Mouse (Mus musculus): ENCODE measurements around the gene Gm49354.
"Not testable (repeated sequence)": the region's sequence is repeated elsewhere in the genome, so short reads cannot be mapped to it uniquely, and the experiment has no call there.

Gene Gm49354

DNA sequence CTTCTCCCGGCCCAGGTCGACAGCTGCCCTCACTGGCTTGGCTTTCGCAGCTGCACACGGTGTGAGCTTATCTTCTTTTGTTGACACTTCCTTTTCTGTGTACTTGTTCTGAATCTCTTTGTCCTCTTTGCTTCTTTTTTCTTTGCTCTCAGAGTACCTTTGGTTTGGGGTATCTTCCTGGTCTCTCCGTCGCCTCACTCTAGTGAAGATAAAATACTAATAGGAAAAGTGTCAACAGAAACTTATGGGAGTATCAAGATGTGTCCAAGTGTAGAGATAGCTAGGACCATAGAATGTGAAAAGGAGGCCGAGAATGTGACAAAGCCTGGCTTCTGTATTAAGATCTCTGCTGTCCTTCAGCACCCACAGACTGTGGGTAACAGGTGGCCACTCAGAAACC, at the start of gene Gm49354:
Gene Gm49354, minus strand, starts transcription at position 101 of the 400 bp plus-strand sequence.
- DNase-seq (ENCODE audit: low spot score) = no peak

DNA sequence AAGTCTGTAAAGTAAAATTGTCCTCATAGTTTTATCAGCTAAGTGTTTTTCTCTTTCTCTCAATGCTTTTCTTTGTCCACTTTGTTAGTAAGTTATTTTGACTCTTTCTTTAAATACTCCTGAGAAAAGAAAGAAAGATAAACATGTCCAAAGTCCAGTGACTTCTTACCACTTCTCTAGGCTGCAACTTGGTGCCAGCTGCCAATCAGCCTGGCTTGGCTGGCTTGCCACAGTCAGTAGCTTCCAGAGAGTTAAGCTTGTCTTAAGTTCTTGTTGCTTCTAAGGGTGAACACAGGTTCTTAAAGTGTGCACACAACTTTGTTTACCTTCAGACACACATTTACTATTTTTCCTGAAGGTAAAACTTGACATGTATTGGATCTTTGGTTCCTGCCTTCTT, 43.9 kb upstream of the Gm49354 start:
- DNase-seq (ENCODE audit: low spot score) = no peak

DNA sequence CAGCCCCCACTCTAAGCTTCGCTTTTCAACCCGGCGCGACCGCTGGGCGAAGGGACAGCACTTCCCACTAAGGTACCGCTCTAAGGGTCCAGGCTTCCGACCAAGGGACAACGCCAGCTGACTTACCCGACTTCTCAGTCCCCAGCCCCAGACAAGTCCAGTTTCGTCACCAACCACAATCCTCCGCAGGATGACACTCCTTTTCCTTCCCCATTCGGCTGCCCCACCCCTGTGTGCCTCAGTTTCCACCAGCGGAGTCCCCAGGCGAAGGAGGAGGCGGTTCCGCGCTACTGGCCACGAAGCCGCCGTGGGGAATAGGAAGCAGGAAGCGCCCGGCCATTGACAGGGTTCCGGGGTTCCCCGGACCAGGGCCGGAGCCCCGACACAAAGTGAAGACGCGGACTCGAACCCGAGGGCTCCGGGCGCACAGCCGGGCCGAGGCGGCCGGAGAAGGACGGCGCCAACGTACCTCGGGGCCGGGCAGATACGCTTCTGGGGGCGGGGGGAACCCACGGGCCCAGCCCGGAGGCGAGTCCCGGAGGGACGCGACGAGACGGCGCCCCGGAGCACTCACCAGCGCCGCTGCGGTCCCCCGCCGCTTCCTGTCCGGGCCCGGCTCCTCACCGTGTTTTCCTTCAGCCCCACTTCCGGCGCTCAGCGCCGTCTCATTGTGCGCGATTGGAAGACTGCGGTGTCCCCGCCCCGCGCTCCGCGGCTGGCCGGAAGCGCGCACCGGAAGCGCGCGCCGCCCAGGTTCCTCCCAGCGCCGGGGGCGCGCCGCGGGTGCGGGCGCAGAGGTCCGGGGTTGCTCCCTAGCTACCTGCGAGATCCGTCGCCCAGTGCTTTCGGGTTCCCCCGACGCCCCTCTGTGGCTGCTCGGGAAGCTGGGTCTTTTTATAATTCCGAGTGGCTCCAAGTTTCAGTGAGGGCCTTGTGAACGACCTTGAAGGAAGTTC, 40.7 kb upstream of the Gm49354 start, which contains the start of gene Tut7:
Gene Tut7, minus strand, starts transcription at position 641 of the 956 bp plus-strand sequence.
- peak; percentile 94 for DNase-seq (ENCODE audit: low spot score)

- DNase-seq (ENCODE audit: low spot score) = no peak
Measured at GRCm38 (mm10) chr13:59820836-59821235, 38.8 kb upstream of the Gm49354 start.

DNA sequence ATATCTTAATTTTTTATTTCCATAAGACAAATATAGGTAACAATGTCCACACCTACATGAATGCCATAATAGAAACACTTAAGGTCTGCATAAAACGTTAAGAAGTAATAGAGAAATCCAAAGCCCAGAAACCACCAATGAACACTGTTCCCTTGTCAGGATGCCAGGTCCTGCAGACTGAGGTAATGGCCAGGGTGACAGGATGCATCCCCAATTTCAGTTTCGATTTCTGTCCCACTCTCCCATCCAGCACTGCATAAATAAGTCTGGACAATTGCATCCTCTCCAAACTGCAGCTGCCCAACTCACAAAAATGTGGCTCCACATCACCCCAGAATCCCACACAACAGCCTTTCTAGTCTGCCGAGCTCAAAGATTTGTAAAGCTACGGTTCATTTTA, 38.1 kb upstream of the Gm49354 start:
- DNase-seq (ENCODE audit: low spot score) = no peak

- no peak for DNase-seq (ENCODE audit: low spot score)
Measured at GRCm38 (mm10) chr13:59817352-59817751, 35.3 kb upstream of the Gm49354 start.

DNA sequence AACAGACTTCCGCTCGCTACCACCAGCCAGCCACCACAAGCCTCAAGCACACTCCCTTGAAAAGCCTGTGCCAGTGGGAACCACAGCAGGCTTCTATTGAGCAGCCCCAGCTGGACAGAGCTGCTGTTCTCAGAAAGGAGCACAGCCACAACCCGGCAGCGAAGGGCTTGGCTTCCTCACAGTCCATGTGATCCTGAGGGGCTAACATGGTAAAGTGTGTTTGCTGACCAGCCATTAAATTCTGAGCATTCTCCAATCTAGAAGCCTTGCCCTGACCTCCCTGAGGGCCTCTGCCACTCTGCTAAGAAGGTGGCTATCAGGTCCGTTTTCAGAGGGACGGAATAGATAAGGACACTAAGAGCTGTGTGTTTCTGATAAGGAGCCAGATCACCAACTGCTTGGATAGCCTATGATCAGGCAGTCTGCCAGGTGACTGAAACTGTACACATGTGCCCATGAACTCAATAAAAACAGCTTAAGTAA, 32.1 kb upstream of the Gm49354 start:
- no peak for DNase-seq (ENCODE audit: low spot score)

- no peak for DNase-seq (ENCODE audit: low spot score)
Measured at GRCm38 (mm10) chr13:59811581-59811980, 29.5 kb upstream of the Gm49354 start.

DNA sequence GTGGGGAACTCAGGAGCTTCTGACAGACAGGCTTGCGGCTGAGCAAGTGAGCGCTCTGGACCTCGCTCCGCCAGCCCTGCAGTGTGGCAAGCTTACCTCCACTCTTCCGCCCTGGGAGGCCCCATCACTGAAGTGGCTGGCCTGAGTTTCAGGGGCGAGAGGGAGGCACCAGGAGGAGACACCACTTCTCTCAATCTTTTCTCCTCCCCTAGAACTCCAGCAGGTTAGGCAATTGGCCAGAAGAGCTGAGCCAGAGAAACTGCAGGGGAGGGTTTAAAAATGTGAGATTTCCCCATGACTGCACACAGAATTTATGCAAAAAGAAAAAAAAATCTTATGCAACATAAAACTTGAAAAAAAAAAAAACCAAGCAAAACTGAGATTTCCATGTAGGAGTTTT, 19.0 kb upstream of the Gm49354 start:
- DNase-seq (ENCODE audit: low spot score) = peak; percentile 17

DNA sequence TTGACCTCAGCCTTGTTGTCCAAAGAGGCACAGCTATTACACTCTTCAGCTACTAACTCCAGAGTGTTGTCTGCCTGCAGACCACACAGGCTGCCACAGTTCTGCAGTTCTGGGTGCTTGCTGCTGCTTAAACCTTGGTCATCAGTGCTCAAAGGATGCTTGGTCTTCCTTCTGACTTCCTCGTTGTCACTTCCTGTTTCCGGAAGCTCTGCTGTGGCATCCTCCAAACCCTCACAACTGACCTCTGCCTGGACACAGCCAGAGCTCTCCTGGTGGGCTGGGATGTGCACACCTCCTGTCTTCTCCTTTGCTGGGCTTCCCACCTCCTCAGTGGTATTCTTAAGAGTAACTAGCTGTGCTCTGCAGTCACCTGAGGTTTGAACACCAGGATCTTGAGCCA, 18.0 kb upstream of the Gm49354 start:
- DNase-seq (ENCODE audit: low spot score) = no peak

DNA sequence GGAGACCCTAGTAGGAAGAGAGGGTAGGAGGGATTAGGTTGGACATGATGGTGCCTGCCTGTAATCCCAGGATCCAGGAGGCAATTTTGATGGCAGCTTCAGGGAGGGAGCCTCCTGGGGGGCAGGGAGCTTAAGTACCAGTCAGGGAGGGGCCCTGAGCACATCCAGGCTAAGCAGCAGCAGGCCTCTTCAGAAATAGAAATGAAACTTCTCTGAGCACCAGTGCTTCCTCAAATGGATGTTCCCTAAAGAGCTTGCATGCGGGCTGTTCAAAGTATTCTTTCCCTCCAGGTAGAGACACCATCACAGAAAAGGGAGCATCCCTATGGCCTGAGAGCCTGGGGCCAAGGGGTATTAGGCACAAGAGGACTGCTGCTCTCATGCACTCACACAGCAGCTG, 16.3 kb upstream of the Gm49354 start:
- DNase-seq (ENCODE audit: low spot score) = no peak

DNA sequence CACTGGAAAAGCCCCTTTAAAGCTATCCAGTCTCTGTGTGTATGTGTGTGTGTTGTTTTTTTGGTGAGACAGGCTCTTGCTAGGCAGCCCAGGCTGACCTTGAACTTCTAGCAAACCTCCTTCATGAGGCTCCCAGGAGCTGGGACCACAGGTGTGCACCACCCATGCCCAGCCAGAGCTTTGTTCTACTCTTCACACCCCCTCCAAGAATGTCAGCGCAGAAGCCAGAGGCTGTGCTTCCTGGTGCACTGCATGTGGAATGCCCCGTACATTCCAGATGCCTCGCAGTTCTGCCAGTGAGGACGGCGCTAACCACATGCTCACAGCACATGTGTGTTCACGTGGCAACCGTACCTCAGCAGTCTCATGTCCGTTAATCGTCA, 14.4 kb upstream of the Gm49354 start:
- DNase-seq (ENCODE audit: low spot score) = no peak

GRCm38 (mm10) chr13:59795807-59796465, 13.9 kb upstream of the Gm49354 start:
- DNase-seq (ENCODE audit: low spot score) = no peak

DNA sequence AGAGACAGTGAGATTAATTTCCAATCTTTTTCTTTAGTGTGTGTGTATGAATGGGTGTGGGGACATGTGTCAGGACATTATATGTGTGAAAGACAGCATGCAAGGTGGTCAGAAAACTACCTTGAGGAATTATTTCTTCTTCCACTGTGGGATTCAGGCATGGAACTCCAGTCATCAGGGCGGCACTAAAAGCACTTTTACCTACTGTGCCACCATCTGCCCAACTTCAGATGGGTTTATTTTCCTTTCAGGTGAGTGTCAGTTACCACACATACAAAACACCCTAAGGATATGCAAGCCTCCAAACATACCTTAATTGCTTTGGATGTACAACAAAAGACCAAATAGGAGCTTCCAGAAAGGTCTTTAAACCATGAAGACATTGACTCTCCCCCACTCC, 12.7 kb upstream of the Gm49354 start:
- no peak for DNase-seq (ENCODE audit: low spot score)

- DNase-seq (ENCODE audit: low spot score) = not testable (repeated sequence)
Measured at GRCm38 (mm10) chr13:59779744-59780264, 2.2 kb downstream of the Gm49354 start.

DNA sequence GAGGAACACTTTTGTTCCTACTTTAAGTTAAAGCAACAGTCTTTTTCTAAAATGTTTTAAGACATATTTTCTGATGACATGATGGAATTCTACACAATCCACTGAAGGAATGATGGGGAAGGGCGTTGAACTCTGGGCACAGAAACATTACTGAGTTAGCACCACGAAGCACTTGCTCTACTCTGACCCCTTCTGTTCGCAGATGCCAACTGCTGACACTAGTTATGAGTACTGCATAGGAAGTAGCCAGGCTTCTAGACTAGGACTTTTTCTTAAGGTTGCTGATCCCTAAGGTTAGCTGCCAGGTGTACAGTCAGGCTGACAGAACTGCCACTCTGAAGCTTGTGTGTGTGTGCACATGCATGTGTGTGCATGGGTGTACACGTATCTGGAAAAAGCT, 2.8 kb downstream of the Gm49354 start:
- no peak for DNase-seq (ENCODE audit: low spot score)

GRCm38 (mm10) chr13:59775168-59775567, 6.9 kb downstream of the Gm49354 start:
- DNase-seq (ENCODE audit: low spot score) = no peak

DNA sequence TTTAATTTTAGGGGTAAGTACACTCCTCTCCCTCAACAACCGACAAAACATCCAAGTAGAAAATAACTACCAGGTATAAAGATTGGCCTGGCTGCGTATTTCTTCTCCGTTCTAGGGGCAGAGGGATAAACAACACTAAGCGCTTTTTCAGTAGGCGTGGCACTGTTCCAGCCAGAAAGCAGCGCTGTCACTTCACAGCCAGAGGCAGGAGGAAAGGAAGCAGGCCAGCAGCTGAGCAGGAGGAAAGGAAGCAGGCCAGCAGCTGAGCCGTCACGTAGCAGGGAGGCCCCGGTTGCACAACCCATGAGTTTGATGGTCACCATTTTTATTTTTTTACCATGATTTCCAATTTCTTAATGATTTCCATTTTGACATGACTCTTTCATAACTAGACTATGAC, 10.8 kb downstream of the Gm49354 start:
- DNase-seq (ENCODE audit: low spot score) = peak; percentile 77

- no peak for DNase-seq (ENCODE audit: low spot score)
Measured at GRCm38 (mm10) chr13:59770847-59771246, 11.2 kb downstream of the Gm49354 start.

DNA sequence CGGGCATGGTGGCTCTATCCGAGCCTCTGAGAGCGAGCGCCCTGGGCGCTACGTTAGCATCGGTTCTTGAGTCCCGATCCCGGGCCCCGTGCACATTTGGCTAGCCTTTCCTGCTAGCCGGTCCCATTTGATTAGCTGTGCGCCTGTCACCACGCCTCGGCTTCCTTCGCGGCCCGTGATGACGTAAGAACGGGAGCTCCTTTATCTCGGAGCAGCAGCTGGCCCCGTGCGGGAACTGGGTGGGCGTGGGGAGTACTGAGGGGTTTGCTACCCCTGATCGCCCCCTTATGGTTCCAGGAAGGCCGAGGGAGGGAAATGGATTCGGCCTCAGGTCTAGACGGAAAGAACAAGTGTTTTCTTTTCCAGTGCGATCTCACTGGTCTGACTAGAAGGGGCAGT, 11.9 kb downstream of the Gm49354 start:
- DNase-seq (ENCODE audit: low spot score) = peak; percentile 83

GRCm38 (mm10) chr13:59769296-59770163, 12.5 kb downstream of the Gm49354 start, which contains the start of gene Isca1:
Gene Isca1 (minus strand): TSS chr13:59769810.
- peak; percentile 99 for DNase-seq (ENCODE audit: low spot score)

DNA sequence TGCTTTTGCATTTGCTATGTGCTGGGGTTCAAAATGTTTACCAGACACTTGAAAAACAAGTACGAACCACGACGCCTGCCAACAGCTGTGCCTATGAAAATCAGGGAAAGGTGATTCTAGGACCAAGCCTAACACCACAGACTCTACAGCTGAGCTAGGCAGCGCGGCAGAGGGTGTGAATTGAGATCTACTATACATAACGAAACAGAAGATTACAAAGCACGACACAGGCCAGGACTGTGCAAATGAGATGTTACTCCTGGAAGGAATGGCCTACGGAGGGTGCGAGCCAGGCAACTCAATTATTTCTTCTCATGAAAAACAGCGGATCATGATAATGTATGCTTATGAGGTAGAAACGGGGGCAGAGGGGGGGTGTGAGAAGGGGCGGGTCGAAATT, 13.5 kb downstream of the Gm49354 start:
- no peak for DNase-seq (ENCODE audit: low spot score)

Data from urinary bladder, postnatal 14 days (tissue).